Mouse (Mus musculus) retina, postnatal 7 days (tissue): ENCODE measurements around the gene Impdh1.
A peak's percentile ranks its signal among the peaks of the same experiment; 100 is the strongest.
"Not testable (repeated sequence)": the region's sequence is repeated elsewhere in the genome, so short reads cannot be mapped to it uniquely, and the experiment has no call there.

Experiments
- DNase-seq: peaks from one replicate; pipeline ENCODE4 v3.0.0-alpha.2; 2012; ENCODE audit warnings: low read depth, low spot score

Impdh1 gene

GRCm38 (mm10) chr6:29179843-29180242, 36.3 kb downstream of the Impdh1 start:
- no peak for DNase-seq

GRCm38 (mm10) chr6:29178888-29179658, 37.1 kb downstream of the Impdh1 start, which contains the start of gene Prrt4:
TSS of gene Prrt4 (minus strand) at chr6:29179584.
- DNase-seq, result no peak

GRCm38 (mm10) chr6:29177901-29178879, 38.0 kb downstream of the Impdh1 start:
- no peak for DNase-seq

DNA sequence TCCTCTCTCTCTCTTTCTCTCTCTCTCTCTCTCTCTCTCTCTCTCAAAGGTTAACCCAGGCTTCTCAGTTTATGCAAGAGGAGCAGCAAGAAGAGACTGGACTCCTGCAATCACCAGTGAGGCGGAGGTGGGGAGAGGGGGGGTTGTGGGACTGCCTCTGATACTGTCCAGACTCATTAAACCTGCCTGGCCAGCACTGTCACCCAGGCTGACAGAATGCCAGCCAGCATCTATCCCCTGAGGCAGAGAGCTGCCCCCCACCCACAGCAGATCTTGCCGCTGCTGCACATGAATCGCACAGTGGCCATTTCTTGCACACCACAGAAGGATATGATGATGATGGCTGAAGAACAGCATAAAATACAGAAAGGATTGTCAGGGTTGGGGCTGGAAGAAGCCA, 41.1 kb downstream of the Impdh1 start:
- DNase-seq, result no peak

GRCm38 (mm10) chr6:29174368-29174767, 41.8 kb downstream of the Impdh1 start:
- DNase-seq, result no peak

DNA sequence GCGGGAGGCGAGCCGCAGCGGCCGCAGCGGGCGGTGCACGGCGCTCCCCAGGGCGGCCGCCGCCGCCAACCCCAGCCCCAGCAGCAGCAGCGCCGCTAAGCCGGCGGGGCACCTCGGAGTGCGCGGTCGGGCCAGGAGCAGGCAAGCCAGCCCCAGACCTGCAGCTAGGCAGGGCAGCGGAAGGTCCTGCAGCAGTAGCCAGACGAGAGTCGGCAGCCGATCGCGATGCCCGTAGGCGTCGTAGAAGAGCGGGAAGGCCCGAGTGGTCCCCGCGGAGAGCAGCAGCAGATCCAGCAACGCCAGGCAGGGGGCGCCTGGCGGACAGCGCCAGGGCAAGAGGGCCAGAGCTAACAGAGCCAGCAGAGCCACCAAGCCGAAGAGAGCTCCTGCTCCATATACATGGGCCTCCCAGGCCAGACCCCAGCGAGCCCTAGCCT, 45.2 kb downstream of the Impdh1 start:
- DNase-seq, result peak; percentile 72

DNA sequence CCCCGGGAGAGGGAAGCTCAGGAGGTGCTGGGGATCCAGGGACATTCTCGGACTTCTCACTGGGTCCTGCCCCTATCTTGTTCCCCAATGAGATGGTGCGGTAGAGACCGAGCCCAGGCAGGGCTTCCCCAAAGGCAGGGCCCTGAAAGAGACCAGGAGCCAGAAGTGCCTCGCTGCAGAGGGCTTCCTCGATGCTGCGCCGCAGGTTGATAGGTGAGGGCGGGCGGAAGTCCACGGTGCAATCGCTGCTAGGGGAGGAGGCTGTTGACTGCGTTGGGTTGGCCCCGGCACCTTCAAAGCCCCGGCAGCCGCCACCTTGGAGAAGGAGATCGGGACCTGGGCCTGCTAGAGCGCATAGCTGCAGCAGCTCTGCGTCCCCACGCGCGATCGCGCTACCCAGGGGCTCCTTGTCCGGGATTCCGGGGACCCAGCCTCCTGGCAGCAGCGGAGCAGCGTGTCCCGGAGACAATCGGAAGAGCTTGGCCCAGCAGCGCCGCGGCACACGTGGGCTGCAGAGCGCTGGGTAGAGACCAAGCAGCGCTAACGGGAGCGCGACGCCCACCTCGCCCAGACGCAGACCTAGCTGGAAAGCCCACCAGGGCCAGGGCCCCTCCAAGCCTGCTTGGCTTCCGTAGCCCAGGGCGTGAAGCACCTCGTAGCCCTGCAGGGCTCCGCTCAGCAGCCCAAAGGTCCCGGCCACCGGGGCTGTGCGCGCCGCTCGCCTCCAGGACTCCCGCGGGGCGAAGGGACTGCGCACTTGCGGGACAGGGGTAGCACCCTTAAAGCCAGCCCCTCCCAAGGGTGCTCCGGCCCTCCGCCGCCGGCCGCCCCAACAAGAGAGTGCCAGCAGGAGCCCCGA, 45.9 kb downstream of the Impdh1 start:
- DNase-seq, result no peak

- DNase-seq, result no peak
These were observed 46.5 kb downstream of the Impdh1 start for GRCm38 (mm10) chr6:29169675-29170062.

GRCm38 (mm10) chr6:29168871-29169270, 47.3 kb downstream of the Impdh1 start:
- no peak for DNase-seq

DNA sequence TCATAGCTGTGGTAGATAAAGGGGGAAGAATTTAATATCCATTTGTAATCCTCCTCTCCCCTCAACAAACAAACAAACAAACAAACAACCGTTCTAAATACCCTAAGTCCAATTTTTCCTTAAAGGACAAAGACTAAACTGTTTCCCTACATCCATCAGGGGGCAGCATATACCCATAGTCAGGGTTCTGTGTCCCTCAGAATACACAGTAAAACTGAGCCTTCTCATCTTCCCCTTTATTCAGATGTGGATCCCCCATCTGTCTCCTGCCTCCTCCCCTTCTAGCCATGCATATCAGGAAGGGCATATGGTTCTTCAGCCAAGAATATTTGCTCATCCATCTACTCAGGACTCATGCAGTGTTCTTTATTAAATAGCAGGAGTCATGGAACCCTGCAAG, 50.0 kb downstream of the Impdh1 start:
- DNase-seq, result peak; percentile 69

DNA sequence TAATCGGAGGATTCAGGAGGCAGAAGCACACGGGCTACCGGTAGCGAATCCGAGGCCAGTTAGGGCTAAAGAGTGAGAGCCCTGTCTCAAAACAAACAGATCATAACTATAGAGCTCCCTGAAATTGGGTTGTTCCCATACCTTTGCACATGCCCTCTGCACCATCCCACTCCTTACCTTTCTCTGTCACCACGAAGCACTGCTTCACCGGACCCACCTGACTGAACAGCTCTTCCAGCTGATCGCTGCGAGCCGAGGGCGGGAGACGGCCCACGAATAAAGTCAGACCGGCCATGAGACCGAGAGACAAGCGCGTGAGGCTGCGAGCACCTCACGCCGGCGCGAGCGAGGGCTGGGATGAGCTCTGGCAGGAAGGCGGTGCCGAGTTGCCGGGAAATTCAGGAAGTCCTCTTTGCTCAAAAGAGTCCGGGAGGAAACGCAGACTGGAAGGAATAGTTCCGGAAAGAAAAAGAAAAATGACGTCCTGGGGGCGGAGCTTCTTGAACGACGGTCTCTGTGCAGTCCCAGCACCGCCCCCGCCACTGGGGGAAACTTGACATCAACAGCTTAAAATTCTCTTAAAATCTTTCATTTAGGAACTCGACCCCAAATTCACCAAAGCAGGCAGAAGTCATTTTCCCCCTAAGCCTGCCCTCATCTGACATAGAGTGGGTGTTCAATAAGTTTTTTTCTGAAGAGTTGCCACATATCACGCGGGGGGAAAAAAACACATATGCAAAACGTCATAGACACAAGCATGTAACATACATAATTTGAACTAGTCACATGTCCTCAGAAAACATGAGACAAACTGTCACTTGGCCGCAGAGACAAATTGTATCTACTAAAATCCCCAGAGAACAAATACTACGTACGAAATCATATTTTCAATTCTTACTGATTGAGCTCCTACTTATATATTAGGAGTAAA, 51.6 kb downstream of the Impdh1 start, which contains the start of gene Rbm28:
Gene Rbm28, minus strand, starts transcription at position 693 of the 931 bp plus-strand sequence.
- DNase-seq, result peak; percentile 92

- not testable (repeated sequence) for DNase-seq
These were observed 54.9 kb downstream of the Impdh1 start for GRCm38 (mm10) chr6:29161291-29161690.

DNA sequence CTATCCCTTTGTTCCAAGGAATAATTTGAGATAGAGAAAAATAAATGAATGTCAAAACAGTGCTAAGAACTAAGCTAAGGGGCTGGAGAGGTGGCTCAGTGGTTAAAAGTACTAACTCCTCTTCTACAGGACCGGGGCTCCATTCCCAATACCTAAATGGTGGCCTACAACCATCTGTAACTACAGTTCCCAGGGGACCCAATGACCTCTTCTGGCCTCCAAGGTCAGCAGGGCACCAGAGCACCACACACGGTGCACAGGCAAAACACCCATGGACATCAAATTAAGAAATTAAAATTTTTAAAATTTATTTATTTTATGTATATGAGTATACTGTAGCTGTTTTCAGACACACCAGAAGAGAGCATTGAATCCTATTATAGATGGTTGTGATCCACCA, 55.4 kb downstream of the Impdh1 start:
- no peak for DNase-seq

GRCm38 (mm10) chr6:29156326-29156725, 59.8 kb downstream of the Impdh1 start:
- no peak for DNase-seq
